Mouse (Mus musculus) liver, adult 2 months (tissue): ENCODE results near the gene Spty2d1. TPM values are rescaled to one million over a fixed set of nuclear protein-coding genes. Genes with fewer than 3 reads are reported as not detected.
A peak's percentile ranks its signal among the peaks of the same experiment; 100 is the strongest.

Experiments
- DNase-seq: peaks from one replicate; pipeline ENCODE4 v3.0.0-alpha.2; 2011; ENCODE audit warnings: low read depth, low spot score; ENCODE audit errors: extremely low read depth
- H3K27ac ChIP-seq: fragments of 200-500 bp; replicated peaks from 2 replicates; pipeline ENCODE4 v1.5.1; 2012; ENCODE audit warnings: low read depth, mild to moderate bottlenecking, control low read depth, inconsistent platforms, low read length; ENCODE audit not compliant: insufficient read depth
- H3K27me3 ChIP-seq: fragments of 200-500 bp; 2 replicates; pipeline ENCODE4 v1.6.1; 2012; ENCODE audit warnings: mild to moderate bottlenecking, moderate library complexity, low read length, inconsistent platforms; ENCODE audit not compliant: control insufficient read depth, insufficient read depth
- H3K36me3 ChIP-seq: fragments of 200-500 bp; 2 replicates; pipeline ENCODE4 v1.6.1; 2012; ENCODE audit warnings: low read length, inconsistent platforms; ENCODE audit not compliant: control insufficient read depth, insufficient read depth
- H3K4me1 ChIP-seq: fragments of 200-500 bp; 2 replicates; pipeline ENCODE4 v1.6.1; 2011; ENCODE audit warnings: low read length; ENCODE audit not compliant: control insufficient read depth, insufficient read depth
- H3K4me3 ChIP-seq: fragments of 200-500 bp; 2 replicates; pipeline ENCODE4 v1.5.1; 2011; ENCODE audit warnings: low read depth, mild to moderate bottlenecking, control low read depth, low read length, moderate library complexity; ENCODE audit not compliant: insufficient read depth
- H3K79me2 ChIP-seq: fragments of 200-500 bp; 2 replicates; pipeline ENCODE4 v1.6.1; 2012; ENCODE audit warnings: inconsistent platforms, mild to moderate bottlenecking, low read length, moderate library complexity; ENCODE audit not compliant: control insufficient read depth, insufficient read depth
- H3K9ac ChIP-seq: fragments of 200-500 bp; 2 replicates; pipeline ENCODE4 v1.6.1; 2012; ENCODE audit warnings: low read depth, mild to moderate bottlenecking, control low read depth, inconsistent platforms, low read length
- CTCF ChIP-seq: fragments of 200-500 bp; IDR thresholded peaks from 2 replicates; pipeline ENCODE4 v1.5.1; 2011; ENCODE audit warnings: low read depth, low read length, control low read depth
- POLR2A ChIP-seq: fragments of 200-500 bp; IDR thresholded peaks from 2 replicates; pipeline ENCODE4 v1.6.1; 2011; ENCODE audit warnings: low read length, control low read depth; ENCODE audit not compliant: insufficient read depth; ENCODE audit errors: extremely low read depth
- WGBS: fragments of 180-500 bp; shearing (Covaris S2); methylation state at CpG from one replicate; pipeline ENCODE4 v1.1.7; 2018; 5-methylcytosine and 5-hydroxymethylcytosine counted together
- polyA plus RNA-seq: library from polyadenylated mRNA; depleted of rRNA; stranded (reverse); fragments of >200 nt; gene quantifications from 2 replicates; pipeline ENCODE4 v1.2.3, GENCODE M21; 2012
- total RNA-seq: library from RNA; depleted of rRNA; stranded (reverse); fragments of >200 nt; gene quantifications from 2 replicates; pipeline ENCODE4 v1.2.3, GENCODE M21; 2014

Spty2d1 gene
- total and polyA plus RNA-seq, 2 experiments = 3.2 to 7.5 TPM

DNA sequence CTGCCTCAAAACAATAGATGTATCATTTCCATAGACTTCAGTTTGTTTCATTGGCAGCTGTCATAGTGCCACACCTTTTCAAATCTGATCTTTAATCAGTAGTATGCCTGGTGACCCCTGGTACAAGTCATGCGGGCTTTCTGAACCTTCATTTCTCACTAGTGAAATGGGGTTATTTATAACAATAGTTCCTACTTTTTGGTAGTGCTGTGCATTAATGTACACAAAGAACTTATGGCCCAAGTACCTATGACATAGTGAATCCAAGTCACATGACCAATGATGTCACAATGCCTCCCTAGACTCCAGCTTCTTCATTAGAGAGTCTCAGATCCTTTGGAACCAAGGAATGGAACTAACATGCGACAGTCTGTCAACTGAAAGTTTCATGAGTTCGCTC lies 24.9 kb downstream of the Spty2d1 start, which contains the start of gene Gm9999:
Gm9999 (plus strand) TSS at position 301 of the 400 bp plus-strand sequence.
- H3K36me3 ChIP-seq = no peaks in the 10 kb centered on the region
- H3K4me3 ChIP-seq = no peak within 1 kb of the TSS
- DNase-seq = no peak
- H3K79me2 ChIP-seq = no peaks in the 10 kb centered on the region
- WGBS = 94% methylated on average over 3 of the region's 3 CpGs
- H3K27me3 ChIP-seq = no peaks in the 10 kb centered on the region
- H3K27ac ChIP-seq = no peak within 1 kb of the TSS
- H3K4me1 ChIP-seq = no peaks in the 10 kb centered on the region
- no peak within 1 kb of the TSS for H3K9ac ChIP-seq
- TF ChIP-seq POLR2A (no peak), CTCF (no peak)

DNA sequence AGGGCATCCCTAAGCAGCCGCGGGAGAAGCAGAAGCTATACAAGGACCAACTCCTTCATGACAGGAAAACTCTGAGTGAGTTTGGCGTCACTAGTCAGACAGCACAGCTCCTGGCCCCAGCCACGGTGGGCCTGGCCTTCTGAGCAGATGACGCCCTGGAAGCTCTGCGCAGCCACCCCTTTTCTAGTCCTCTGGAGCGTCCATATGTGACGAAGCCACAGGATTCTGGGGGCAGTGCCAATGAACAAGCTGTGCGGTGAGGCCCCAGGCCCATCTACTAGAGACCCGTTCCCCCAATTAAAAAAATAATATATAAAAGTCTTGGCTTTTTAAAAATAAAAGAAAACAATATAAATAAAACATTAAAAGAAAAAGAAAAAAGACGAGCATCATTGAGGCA lies 32.8 kb downstream of the Spty2d1 start:
- no peaks in the 10 kb centered on the region for H3K27me3 ChIP-seq
- no peaks in the 10 kb centered on the region for H3K36me3 ChIP-seq
- no peak for TF ChIP-seq POLR2A
- TF ChIP-seq CTCF = no peak
- no peaks in the 10 kb centered on the region for H3K4me1 ChIP-seq
- H3K27ac ChIP-seq = no peak overlapping the region
- DNase-seq = no peak
- H3K4me3 ChIP-seq = no peak overlapping the region
- H3K9ac ChIP-seq = no peak overlapping the region
- H3K79me2 ChIP-seq = no peaks in the 10 kb centered on the region
- 88% methylated on average over 11 of the region's 11 CpGs for WGBS

DNA sequence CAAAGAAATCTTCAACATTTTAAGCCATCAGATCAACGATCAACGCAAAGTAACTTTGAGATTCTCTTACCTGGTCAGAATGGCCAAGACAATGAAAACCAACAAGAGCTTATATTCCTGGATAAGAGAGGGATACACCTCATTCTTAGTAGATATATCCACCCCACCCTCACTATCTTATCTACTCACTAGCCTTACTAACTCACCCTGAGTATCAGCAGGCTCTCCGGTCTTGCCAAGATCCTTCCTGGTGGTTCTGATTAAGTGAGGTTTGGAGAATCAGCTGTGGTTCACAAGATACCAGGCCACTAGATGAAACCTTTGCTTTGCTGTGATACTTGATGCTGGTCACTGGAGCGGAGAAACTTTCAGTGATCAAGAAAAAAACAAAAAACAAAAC lies 33.6 kb downstream of the Spty2d1 start:
- no peak overlapping the region for H3K27ac ChIP-seq
- TF ChIP-seq CTCF (no peak), POLR2A (no peak)
- no peaks in the 10 kb centered on the region for H3K27me3 ChIP-seq
- no peaks in the 10 kb centered on the region for H3K79me2 ChIP-seq
- 94% methylated on average over 4 of the region's 4 CpGs for WGBS
- H3K4me1 ChIP-seq = no peaks in the 10 kb centered on the region
- no peaks in the 10 kb centered on the region for H3K36me3 ChIP-seq
- no peak for DNase-seq
- no peak overlapping the region for H3K4me3 ChIP-seq
- H3K9ac ChIP-seq = no peak overlapping the region

DNA sequence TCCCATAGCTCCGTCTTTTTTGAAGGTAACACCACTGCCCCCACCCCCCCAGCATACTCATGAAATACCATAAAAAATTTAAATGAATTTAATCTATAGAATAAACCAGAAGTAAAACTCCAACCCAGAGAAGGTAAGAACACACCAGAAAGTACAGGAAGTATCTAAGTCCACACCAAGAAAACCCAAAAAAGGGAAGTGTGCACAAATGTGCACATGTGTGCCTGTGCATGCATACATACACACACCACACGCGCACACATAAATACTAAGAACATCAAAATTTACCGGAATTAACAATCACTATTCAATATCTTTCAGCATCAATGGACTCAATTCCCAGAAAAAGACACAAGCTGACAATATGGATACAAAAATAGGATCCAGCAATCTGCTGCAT lies 38.3 kb downstream of the Spty2d1 start:
- no peak overlapping the region for H3K4me3 ChIP-seq
- H3K27ac ChIP-seq = no peak overlapping the region
- 86% methylated on average over 4 of the region's 4 CpGs for WGBS
- H3K4me1 ChIP-seq = no peaks in the 10 kb centered on the region
- H3K9ac ChIP-seq = no peak overlapping the region
- TF ChIP-seq POLR2A = no peak
- no peak for TF ChIP-seq CTCF
- DNase-seq = no peak
- no peaks in the 10 kb centered on the region for H3K27me3 ChIP-seq
- H3K36me3 ChIP-seq = no peaks in the 10 kb centered on the region
- no peaks in the 10 kb centered on the region for H3K79me2 ChIP-seq

DNA sequence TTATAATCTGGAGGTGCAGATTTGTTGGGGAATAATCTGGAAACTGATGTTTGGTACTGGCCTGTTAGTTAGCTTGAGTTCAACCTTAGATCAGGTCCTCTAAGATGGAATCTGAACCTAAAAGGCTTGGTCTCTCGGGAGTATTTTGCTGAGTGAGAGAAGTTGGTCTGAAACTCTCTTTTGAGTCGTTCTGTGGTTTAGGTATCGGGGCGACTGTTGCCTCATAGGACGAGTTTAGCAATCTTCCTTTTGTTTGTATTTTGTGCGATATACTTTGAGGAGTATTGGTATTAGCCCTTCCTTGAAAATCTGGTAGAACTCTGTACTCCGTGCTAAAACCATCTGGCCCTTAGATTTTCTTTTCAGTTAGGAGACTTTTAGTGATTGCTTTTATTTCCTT lies 44.1 kb downstream of the Spty2d1 start:
- H3K4me3 ChIP-seq = no peak overlapping the region
- H3K36me3 ChIP-seq = no peaks in the 10 kb centered on the region
- H3K27ac ChIP-seq = no peak overlapping the region
- H3K27me3 ChIP-seq = no peaks in the 10 kb centered on the region
- WGBS = 51% methylated on average over 7 of the region's 7 CpGs
- H3K79me2 ChIP-seq = no peaks in the 10 kb centered on the region
- H3K9ac ChIP-seq = no peak overlapping the region
- no peak for TF ChIP-seq CTCF
- no peak for TF ChIP-seq POLR2A
- H3K4me1 ChIP-seq = no peaks in the 10 kb centered on the region
- DNase-seq = peak; percentile 56

DNA sequence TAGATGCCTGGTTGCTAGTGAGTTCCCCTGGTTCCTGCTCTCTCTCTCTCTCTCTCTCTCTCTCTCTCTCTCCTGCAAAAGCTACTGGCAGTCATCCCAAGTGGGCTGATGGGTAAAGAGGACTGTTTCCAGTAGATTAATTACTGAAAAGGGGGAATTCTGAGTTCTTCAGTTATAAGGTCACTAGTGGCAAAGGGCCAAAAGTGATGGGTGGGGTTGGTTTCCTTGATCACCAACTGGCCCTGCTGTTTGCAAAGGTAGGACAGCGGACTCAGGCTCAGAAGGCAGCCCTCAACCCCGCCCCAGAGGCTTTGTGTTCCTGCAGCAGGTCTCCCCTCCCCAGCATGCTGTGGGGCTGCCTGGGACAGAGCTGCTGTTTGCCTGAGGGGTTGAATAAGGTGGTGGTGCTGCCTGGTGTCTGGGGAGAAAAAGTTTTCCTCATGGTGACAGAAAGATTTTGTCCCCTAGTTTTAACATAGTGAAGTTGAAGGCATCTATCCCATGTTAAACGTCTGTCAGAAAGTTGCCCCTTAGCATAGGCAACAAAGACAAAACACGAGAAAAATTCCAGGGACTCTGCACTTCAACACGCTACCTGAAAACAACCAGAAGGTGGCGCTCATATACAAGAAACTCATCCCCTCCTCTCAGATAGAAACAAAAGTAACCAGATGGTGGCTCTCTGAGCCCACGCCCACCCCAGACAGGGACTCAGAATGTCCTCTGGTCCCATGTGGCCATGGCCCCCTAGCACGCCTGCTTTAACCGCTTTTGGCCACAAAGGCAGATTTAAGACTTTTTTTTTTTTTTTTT lies 45.2 kb downstream of the Spty2d1 start:
- H3K27ac ChIP-seq = no peak overlapping the region
- H3K27me3 ChIP-seq = no peaks in the 10 kb centered on the region
- peak; percentile 53 for DNase-seq
- no peaks in the 10 kb centered on the region for H3K79me2 ChIP-seq
- H3K9ac ChIP-seq = no peak overlapping the region
- H3K36me3 ChIP-seq = no peaks in the 10 kb centered on the region
- TF ChIP-seq POLR2A (no peak), CTCF (peak; percentile 50; the same call in 1 of the 2 replicates)
- 2% methylated on average over 9 of the region's 9 CpGs for WGBS
- peaks cover 2% of the 10 kb centered on the region; the same call in 1 of the 2 replicates for H3K4me1 ChIP-seq
- H3K4me3 ChIP-seq = no peak overlapping the region
